Mouse (Mus musculus) adipocyte (in vitro differentiated cells): ENCODE data around the gene Ccr1.
A peak's percentile ranks its signal among the peaks of the same experiment; 100 is the strongest.
"Not testable (repeated sequence)": the region's sequence is repeated elsewhere in the genome, so short reads cannot be mapped to it uniquely, and the experiment has no call there.

Experiments
- DNase-seq: peaks from one replicate; pipeline ENCODE4 v3.0.0-alpha.2; 2016; ENCODE audit warnings: low spot score

Gene Ccr1

DNA sequence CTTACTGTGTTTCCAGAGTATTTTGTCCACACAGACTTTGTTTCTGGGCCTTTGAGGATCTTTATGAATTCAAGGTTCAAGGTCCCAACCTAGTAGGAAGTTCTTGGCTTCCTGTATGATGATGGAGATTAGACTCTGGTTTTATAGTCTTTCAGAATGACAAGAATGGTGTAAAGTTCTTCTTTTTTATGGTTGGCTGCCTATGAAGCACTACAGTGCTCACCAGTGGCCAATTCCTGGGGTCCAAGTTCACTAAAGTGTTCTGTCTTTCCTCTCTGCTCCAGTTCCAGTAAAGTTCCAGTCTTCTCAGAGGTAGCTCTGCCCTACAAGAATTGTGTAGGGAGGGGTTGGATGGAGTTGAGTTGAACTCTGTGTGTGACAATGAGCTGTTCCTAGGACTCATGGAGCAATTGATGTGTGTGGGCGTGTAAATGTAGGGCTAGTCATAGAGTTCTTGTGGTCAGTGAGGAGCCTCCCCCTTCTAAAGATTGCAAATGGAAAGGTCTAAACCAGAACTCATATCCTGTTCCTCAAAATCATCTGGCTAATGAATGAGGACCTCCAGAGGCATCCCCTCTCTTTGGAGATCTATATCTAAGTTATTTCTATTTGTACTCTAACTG, at the start of gene Ccr1:
Ccr1 (minus strand) TSS at position 403 of the 623 bp plus-strand sequence.
- DNase-seq: no peak

DNA sequence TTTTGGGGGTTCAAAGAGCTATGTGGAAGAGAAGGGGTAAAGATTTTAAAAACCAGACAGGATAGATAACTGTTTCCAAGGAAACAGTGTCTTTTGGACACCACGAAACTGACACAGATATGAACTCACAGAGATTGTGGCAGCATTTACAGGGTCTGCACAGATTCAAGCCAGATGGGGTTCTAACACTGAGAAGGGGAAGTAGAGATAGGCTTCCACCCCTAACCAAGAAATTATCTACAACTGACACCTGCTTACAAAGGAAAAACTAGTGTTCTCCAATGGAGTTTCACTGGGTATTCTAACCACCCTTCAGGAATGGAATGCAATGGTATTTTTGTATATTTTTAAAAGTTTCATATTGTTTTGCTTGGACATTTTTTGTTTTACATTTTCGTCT, 47.6 kb upstream of the Ccr1 start:
- DNase-seq: no peak

DNA sequence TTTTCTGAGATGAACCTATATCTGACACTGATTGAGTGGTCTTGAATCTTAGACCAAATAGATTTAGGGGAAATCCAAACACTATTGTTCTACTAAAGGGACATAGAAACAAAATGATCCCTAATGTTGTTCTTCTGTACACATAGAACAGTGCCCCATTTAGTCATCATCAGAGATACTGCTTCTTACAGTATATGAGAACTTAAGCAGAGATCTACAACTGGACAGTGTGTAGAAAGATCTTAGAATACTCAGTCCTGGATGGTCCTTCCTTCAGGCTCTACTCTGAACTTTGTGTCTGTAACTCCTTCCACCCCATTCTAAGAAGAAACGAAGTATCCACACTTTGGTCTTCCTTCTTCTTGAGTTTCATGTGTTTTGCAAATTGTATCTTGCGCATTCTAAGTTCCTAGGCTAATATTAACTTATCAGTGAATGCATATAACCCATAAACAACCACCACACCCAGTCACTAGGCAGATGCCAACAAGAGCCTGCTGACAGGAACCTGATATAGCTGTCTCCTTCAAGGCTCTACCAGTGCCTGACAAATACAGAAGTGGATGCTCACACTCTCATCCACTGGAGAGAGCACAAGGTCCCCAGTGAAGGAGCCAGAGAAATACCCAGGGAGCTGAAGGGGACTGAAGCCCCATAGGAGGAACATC, 46.6 kb upstream of the Ccr1 start:
- DNase-seq: no peak

DNA sequence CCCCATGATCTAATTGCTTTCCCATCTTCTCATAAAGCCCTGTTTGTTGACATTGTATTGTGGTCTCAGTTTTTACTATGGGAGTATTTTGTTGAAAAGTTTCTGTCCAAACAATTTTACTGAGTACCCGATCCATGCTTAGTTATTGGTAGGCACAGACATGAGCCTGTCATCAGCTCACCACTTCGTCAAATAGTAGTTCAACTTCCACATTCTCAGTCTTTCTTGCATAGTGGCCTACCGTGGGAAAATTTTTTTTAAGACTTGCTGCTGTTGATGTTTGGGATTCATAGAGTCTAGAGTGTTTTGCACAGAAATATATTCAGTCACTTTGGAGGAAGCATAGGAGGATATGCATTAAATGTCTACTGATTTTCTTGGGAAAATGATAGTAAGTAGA, 44.8 kb upstream of the Ccr1 start:
- DNase-seq: no peak

DNA sequence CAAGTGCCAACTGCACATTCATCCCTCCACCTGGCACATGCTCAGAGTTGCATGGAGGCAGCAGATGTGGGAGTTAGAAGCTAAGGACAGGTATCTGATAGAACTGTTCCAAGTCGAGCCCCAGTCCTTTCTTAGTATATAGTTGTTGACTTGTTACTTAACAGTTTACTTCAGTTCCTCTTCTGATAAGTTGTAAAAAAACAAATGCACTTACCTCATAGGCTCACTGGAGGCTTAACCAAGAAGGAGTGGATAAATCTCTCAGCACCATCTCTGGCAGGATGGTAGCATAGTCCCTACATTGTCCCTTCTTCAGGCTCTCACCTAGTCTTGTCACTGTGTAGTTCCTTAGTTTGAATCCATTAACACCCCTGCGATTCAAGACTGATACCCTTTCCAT, 44.2 kb upstream of the Ccr1 start:
- DNase-seq: no peak

DNA sequence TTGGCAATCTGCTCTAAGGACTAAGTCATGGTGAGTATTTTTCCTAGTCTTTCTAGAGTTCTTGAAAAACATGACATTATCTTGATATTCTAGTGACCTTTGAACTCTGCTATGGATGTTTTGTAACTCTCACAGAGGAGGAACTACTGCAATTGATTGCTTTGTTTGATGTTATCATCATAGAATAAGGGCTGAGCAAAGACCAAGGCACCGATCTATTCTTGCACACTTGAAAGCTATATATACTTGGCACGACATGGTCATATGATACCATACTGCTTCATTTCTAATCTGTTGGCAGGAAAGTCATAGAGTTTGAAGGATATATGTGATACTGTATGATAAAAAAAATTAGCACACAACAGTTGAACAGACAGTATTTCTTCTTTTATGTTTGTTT, 31.3 kb upstream of the Ccr1 start:
- no peak for DNase-seq

DNA sequence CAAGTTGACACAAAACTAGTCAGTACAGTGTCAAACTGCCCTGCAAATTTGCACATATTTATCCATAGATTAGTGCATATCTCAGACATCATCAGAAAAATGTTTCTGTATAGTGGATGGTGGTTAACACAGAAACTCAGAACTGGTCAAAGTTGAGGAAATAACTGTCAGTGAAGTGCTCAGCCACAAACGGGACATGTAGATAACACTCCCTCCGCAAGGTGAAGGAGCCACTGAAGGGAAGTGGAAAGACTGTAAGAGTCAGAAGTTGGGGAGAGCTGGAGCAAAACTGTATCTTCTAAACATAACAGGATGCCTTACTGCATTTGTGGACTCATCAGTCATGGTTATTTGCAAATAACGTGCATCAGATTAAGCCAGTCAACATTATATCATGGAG, 29.2 kb upstream of the Ccr1 start:
- no peak for DNase-seq

DNA sequence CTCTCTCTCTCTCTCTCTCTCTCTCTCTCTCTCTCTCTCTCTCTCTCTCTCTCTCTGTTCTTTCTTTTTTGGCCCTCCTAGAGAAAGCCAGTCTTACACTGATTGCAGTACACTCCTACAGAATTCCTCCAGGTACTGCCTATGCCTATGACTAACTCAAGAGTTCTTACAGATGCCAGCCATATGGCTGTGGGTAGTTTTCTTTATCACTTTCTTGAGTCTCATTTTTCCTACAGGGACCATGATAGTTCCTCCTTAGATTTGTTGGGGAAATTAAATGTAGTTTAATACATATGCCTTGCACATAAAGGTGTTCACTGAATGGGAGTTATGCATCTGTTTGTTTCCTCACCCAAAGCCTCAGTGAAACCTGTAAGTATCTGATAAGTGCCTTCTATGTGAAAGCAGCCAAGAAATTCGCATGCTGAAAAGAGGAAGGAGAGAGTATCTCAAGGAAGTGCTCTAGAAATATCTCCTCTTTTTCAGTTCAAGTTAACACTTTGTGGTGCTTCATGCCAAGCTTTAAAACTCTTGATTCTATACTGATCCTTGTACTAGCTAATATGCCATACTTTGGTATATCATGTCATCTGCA, 22.9 kb upstream of the Ccr1 start:
- no peak for DNase-seq

DNA sequence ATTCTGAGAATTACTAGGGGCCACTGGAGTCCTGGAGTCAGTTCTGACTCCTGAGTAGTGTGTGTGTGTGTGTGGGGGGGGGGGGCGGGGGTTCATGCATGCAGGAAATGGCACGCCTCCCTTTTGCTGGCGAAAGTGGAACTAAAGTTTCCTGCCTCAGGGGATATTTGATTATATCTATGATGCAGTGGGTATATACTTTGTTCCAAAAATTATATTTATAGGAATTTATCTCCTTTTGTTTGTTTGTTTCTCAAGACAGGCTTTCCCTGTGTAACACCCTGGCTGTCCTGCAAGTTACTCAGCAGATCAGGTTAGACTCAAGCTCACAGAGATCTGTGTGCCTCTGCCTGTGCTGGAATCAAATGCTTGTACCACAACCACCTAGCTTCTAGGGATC, 21.2 kb upstream of the Ccr1 start:
- DNase-seq: no peak

DNA sequence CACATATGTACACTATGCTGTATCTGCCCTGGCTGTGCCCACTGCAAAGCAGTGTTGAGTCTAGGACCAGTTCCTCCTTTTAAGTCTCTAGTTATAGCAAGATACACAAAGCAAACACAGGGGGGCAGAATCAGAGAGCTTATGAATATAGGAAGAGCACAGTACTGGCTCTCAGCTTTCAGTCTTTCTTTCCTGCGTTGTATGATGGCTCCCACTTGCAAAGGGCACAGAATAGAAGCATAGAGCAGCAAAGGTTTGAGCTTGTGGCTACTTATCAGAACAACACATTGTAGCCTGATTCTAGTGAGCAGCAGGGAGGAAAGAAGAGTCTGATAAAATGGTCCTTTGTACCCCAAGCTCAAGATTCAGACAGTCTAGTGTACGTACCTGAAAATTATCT, 17.7 kb upstream of the Ccr1 start:
- no peak for DNase-seq

DNA sequence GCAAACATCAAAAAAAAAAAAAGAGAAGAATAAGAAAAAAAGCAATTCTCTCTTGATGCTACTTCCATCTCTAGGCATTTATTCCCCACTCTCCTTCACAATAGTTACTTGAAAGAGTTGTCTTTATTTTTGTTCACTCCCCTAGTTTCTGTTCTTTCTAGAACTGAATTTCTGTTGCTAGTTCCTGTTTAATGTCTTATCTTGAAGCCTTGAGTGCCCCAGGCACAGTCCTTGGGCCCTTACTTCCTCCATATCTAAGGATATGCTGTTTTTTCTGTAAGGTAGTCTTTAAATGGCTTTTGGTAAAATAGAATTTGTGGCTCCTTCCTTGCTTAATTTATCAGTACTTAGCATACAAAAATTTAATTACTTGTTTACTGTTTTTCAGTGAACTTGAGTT, 16.5 kb upstream of the Ccr1 start:
- DNase-seq: no peak

DNA sequence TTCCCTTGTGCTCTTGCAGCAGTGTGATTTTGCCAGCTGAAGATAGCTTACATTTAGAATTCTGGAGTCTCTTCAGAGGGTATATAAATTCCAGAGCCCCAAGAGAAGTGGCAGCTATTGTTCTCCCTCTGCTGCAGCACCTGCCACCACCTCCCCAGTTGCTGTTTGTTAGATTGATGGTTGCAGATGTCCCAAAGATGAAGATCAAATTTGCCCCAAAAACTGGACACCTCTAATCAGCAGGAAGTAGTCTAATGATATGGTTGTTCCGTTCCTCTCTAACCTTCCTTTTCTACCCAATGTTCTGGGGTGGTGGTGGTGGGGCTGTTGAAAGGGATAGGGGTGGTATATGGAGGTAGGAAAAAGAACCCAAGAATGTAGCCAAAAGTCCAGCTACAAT, 14.2 kb upstream of the Ccr1 start:
- no peak for DNase-seq

DNA sequence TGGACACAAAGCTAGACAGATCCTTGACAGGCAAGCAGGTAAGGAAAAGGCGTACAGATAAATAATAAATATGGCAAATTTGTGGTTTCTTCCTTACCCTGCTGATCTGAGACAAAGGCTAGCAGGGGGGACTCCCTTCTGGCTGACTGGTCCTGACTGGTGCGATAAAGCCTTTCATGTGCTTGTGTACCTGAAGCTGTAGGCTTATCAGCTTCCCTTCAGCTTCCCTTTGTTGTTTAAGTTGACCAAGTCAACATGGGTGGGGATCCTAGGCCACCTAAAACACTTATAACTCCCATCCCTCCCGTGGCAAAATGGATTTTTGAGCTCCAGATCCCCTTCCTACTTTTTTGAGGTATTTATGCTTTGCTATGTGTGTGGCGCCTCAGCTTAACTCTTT, 13.4 kb upstream of the Ccr1 start:
- no peak for DNase-seq

DNA sequence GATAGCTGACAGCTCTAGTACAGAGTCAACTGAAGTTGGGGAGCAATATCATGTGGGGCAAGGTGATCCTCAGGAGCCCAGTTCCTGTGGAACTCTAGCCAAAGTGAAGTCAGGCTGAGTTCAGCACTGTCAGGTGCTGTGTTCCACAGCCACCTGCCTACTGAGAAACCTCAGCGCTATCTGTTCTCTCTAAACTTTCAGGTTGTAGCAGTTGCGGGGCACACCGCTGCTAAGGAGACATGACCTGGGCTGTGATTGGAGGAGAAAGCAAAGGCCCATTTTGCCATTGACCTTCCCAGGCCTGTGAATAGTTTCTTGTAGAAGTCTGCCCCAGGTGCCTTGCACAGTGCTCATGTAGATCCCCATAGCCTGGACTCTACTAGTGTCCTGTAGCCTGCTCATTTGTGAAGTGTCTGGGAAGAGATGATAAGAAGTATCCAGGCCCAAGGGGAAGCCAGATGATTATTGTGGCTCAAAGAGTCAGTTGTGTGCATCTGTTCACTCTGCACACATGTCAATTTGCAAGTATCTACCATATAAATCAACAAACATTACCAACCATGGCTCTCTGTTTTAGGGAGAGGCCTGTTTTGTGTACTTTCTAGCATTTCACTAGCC, 12.5 kb upstream of the Ccr1 start:
- DNase-seq: not testable (repeated sequence)

DNA sequence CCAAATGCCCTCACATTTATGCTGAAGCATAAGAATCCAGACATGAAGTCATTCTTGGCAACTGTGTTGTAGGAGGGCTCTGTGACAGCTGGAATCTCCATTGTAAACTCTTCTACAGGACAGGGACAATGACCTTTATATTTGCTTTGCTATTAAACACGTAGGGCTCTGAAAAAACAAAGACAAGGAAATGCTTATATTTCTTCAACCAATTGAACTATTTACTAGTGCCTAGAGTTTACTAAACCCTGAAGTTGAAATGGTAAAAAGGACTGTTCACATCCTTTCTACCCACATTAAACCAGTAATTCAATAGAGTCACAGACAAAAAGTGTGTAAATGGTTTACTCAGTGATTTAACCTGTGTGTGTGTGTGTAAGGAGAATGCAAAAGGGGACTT, 9.8 kb upstream of the Ccr1 start, which contains the start of gene Ccr1l1:
Ccr1l1 (minus strand) TSS at position 101 of the 400 bp plus-strand sequence.
- DNase-seq: no peak

DNA sequence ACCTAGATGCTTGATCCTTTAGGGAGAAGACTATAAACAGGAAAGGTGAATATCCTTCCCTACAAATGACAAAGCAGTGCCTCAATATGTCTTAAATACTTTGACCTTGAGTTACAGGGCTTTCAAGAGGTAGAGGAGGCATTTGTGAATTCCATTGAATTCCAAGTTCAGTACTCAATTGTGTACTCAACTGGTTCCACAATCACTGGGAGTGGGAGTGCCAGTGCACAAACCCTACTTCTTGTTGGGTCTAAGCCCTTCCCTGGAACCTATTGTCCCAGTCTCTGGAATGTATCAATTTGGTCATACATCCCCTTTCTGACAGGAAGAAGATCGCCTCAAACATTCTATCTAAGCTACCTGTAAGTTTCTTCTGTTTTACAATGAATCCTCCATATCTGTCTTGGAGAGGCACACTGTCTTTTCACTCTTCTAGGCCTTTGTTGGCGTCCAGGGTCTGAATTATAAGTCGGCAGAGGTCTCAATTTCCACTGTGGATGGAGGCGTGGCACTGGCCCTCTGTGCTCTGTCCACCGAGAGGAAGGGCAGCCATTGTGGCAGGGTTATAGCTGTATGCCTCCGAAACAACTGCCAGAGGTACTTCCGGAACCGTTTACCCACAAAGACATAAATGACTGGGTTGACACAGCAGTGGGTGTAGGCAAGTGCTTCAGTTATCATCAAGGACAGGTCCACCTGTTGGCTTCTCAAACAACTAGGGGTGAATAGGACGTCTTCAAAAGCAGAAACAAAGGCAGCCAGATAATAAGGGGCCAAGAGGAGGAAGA, 8.6 kb upstream of the Ccr1 start:
- DNase-seq: no peak

DNA sequence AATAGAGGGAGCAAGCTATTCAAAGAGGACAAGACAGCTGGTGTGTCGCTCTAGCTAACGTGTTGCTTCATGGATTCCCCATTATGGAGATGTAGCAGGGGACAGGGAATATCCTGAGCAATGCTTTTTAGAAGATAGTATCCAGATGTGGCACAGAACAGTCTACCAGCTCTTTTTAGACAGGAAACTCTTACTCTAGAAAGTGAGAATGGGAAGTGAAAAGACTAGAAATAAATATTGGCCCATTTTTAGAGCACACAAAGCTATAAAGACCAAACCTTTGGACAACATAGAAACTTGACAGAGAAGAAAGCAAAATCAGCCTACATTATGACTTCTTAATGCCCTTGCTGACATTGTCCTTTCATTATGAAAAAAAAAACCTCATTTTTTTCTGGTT, 7.1 kb upstream of the Ccr1 start:
- no peak for DNase-seq

DNA sequence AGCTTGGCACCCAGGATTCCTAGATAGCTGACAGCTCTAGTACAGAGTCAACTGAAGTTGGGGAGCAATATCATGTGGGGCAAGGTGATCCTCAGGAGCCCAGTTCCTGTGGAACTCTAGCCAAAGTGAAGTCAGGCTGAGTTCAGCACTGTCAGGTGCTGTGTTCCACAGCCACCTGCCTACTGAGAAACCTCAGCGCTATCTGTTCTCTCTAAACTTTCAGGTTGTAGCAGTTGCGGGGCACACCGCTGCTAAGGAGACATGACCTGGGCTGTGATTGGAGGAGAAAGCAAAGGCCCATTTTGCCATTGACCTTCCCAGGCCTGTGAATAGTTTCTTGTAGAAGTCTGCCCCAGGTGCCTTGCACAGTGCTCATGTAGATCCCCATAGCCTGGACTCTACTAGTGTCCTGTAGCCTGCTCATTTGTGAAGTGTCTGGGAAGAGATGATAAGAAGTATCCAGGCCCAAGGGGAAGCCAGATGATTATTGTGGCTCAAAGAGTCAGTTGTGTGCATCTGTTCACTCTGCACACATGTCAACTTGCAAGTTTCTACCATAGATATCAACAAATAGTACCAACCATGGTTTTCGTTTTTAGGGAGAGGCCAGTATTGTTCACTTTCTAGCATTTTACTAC, 1.5 kb downstream of the Ccr1 start:
- not testable (repeated sequence) for DNase-seq

DNA sequence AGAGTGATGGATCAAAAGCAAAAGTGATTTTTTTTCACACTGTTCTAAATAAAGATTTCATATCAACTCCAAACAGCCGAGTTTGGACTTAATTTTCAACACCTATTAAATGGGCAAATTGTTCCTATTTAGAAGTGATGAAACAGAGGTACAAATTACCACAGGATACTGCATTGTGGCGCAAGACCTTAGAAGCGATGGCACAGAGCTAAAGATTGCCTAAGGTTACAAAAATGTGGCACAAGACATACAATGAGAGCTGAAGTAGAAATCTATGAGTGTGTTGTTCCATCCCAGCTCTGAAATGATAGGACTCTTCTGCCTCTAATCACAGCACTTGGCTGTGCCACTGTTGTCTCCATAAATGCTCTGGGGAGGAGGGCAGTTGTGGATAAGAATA, 3.7 kb downstream of the Ccr1 start:
- peak; percentile 35 for DNase-seq

DNA sequence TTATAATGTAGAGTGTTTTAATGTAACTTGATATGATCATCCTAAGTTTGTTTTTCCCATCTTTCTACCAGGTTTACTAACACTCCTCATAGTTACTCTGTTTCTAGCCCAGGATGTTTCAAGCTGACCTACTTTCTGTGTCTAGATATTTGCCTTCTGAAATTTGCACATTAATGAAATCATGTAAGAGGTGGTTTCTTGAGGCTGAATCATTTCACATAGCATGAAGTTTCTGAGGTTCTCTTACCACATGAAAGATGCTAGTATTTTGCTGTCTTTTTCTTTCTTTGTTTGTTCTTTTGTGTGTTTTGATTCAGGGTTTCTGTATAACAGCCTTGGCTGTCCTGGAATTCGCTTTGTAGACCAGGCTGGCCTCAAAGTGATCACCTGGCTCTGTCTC, 8.3 kb downstream of the Ccr1 start:
- DNase-seq: no peak

DNA sequence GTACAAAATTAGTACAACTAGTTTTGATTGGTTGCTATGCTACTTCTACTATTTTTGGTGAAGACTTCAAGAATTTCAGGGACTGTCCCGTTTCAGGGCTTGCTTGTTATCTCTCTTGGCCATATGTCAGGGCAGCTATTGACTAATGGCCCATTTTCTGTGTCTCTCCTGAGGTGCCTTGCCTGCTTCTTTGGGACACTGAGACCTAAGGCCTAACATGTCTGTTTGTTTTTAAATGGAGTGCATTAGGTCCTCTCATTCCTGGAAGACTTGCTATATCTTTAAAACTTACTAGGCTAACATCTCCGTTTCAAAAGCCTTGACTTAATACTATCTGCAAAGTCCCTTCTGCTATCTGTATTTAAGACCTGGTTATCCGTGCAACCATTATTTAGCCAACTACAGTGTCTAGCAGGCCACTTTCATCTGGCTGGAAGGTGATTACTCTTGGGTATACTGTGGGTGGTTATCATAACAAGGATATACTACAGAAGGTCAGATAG, 10.5 kb downstream of the Ccr1 start:
- DNase-seq: no peak

DNA sequence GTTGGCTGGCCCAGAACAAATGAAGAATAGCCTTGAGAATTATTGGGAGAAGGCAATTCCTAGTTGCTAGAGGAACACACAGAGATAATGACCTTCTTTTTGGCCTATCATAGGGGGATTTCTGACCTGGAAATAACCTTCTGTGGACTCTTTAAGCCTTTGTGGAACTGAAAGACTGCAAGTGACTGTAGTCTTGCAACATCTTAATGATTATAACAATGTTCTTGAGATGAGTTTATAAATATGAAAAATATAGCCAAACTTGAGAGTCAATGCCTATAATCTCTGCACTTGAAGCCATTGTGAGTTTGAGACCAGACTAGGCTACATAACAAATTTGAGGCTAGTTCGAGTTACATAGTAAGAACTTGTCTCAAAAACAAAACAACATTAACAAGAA, 11.6 kb downstream of the Ccr1 start:
- DNase-seq: no peak
